Mouse (Mus musculus) lung, postnatal 0 days (tissue): Measurements from ENCODE around the gene Habp2.

Experiments used
- CTCF ChIP-seq: IDR thresholded peaks from 2 replicates; pipeline ENCODE4 v1.5.1; 2016; ENCODE audit warnings: antibody characterized with exemption, mild to moderate bottlenecking
- EP300 ChIP-seq: IDR thresholded peaks from 2 replicates; pipeline ENCODE4 v1.6.1; 2016; ENCODE audit warnings: antibody characterized with exemption, mild to moderate bottlenecking, control low read depth

DNA sequence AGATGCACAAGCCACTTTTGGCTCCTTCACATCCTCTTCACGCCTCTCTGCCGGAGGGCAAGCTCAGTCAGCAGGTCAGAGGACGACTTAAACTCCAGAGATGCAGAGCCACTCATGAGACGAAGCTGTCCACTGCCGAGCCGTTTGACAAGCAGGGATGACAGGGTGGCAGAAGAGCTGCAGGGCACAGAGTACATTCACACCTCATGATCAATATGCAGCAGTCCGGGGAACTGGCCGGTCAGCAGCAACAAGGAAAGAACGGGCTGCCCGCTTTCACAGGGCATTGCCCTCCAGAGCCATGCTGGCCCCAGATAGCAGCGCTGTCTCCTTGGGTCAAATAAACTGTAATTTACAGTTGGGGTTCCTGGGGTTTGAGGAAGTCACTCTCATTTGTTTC lies 8.6 kb upstream of the Habp2 start:
- TF ChIP-seq CTCF (no peak), EP300 (no peak)
